Mouse (Mus musculus) hematopoietic stem cell, adult 5-6 weeks (primary cell): ENCODE measurements at regions not wholly inside any gene's neighbourhood (a gene's known extent, or its start where the extent isn't known, plus 50 kb on each side); places are given as distances from the start of the nearest gene placed in this dataset.
"Not testable (repeated sequence)": the region's sequence is repeated elsewhere in the genome, so short reads cannot be mapped to it uniquely, and the experiment has no call there.

Experiments used
- ATAC-seq, 2 experiments: fragments of 125-278 bp in 1 of 2; replicated peaks in 1 of 2; 2 replicates each; pipeline ENCODE4 v1.8.0; 2016 to 2017; ENCODE audit warnings: inconsistent platforms in 2 of 2, mild to moderate bottlenecking in 2 of 2, moderate number of reproducible peaks in 2 of 2, low read depth in 1 of 2, moderate TSS enrichment in 1 of 2; ENCODE audit not compliant: low FRiP score in 2 of 2, poor library complexity in 2 of 2, severe bottlenecking in 2 of 2, insufficient read depth in 1 of 2, low TSS enrichment in 1 of 2

- not testable (repeated sequence) for ATAC-seq
Observed at GRCm38 (mm10) chr6:37785280-37785679, 85.3 kb upstream of the Trim24 start.

DNA sequence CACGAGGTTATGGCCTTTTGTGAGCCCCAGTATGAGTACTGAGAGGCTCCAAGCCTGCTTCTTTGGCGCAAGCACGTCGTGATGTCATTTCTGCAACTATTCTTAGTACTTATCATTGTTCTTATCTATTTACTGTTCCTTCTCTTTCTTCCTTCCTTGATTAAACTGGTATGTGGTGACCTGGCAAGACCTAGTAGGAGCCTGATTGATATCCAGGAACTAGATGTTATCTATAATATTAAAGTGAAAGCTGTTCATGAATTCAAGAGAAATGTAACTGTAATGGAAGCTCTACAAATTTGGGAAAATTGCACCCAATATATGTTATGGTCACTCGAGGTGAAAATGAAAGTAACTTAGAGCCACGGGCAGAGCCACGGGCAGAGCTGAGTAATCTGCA is 84.9 kb upstream of the Trim24 start:
- no peak for ATAC-seq

DNA sequence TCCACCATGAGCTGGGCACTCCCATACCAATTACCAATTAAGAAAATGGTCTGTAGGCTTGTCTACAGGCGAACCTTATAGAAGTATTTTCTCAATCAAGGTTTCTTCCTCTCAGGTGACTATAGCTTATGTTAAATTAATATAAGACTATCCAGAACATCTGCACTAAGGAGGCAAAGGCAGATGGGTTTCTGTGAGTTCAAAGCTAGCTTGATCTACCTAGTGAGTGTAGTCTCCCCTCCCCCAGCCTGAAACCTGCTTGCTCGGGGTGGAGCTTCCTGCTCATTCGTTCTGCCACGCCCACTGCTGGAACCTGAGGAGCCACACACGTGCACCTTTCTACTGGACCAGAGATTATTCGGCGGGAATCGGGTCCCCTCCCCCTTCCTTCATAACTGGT is 82.8 kb upstream of the Trim24 start:
- not testable (repeated sequence) for ATAC-seq

GRCm38 (mm10) chr6:37790878-37791277 is 79.7 kb upstream of the Trim24 start:
- no peak for ATAC-seq

- ATAC-seq, result no peak
Observed at GRCm38 (mm10) chr6:37794211-37794610, 76.4 kb upstream of the Trim24 start.

DNA sequence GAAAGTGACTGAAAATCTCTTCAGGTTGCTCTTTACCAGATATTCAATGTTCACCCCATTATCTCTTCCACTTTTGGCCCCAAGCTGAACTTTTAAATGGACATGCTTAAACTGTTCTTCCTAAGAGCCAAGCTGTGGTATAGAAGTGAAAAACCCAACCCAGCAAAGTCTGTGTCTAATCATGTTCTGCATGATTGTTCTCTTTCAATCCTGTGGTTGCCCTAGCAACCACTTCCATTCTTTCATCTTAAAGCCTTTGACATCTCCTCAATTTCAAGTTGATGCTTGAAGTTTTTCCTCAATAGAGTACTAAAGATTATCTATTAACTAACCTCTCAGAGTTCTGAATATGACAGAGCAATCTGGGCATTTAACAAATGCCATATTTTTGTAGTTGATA is 75.6 kb upstream of the Trim24 start:
- no peak for ATAC-seq

GRCm38 (mm10) chr6:37803231-37803630 is 67.4 kb upstream of the Trim24 start:
- no peak for ATAC-seq

GRCm38 (mm10) chr6:37805896-37806295 is 64.7 kb upstream of the Trim24 start:
- not testable (repeated sequence) for ATAC-seq

DNA sequence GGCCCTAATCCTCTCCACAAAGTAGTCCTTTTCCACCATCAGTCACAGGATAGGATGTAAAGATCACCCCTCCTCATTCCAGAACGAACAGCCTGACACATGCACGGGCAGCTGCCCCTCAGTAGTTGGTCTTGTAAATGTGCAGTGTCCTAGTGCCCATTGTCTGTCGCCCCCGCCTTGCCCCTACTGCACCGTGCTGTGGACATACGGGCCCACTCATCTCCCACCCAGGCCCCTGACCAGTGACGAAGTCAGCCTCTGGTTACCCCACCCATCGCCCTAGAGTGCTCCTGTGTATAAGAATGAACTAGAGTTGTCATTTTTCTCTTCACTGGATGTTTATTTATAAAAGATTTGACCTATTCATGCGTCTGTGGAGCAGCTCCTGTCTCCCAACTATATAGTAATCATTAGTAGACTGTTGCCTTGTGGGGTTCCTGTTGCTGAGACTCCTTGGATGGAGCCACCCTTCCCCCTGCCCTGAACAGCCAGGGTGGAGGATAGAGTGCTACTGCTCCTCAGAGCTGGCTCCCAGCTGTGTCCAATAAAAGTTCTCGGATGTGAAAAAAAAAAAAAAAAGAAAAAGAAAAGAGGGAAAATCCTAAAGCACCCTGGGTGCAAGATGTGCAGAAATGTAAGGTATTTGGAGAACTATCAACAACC is 64.0 kb upstream of the Trim24 start:
- 0 out of 4 replicates have a peak, but pooled peaks of 1 of the 2 experiments have one; percentile 22 for ATAC-seq

- not testable (repeated sequence) for ATAC-seq
Observed at GRCm38 (mm10) chr6:37815218-37815617, 55.4 kb upstream of the Trim24 start.
